Mouse (Mus musculus): ENCODE data around the gene Gp1ba. TPM values are rescaled to one million over a fixed set of nuclear protein-coding genes. Genes with fewer than 3 reads are reported as not detected.

The Gp1ba gene
- polyA plus RNA-seq, 1 experiment from 2014 or later, result 0.22 TPM

DNA sequence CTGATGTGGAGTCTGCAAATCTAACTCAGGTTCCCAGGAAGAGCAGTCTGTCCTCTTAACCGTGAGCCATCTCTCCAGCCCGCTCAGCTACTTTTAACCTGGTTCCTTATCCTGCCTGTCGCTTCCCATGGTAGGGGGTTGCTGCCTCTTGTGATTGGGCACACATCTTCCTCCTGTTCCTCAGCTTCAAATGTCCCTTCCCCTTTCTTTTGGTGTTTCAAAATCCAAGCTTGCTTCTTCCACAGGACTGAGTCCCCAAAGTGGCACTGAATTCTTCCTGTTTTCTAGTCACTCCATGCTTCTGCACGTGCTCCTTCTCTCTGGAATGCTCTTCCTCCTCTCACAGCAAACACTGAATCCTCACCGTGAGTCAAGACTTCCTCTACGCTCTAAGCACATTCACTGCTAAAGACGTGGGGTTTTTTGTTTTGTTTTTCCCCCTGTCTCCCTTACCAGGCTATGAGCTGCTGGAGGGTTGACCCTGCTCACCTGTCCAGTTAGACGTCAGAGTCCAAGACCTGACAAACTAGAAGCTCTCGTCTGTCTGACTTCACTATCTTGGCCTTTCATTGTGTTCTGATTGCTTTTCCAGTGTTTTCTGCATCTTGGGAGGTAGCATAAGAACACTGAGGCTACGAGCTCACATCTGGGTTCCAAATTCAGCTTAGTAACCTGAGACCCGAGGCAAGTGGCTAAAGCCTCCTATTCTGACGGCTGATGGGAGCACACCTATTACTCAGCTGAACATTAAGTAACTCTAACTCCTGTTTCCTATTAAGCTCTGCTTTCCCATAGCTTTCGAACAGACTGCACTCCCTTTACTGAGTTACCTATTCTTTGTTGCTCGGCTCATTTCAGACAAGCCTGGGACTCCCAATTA lies 28.6 kb downstream of the Gp1ba start:
- Histone ChIP-seq H3K27me3 (no peaks in the 10 kb centered on the region), H3K27ac (peak overlapping the region; percentile 91), H3K4me1 (peaks cover 28% of the 10 kb centered on the region), H3K4me3 (peak overlapping the region; percentile 70), H3K9me3 (no peaks in the 10 kb centered on the region), H3K4me2 (replicated peaks) (peak overlapping the region; percentile 86), H3K9ac (peak overlapping the region; percentile 69), H3K36me3 (peaks cover 64% of the 10 kb centered on the region)
- WGBS, result 43% methylated on average over 14 of the region's 14 CpGs
- ATAC-seq (ENCODE audit: low FRiP score, low read depth), result no peak

DNA sequence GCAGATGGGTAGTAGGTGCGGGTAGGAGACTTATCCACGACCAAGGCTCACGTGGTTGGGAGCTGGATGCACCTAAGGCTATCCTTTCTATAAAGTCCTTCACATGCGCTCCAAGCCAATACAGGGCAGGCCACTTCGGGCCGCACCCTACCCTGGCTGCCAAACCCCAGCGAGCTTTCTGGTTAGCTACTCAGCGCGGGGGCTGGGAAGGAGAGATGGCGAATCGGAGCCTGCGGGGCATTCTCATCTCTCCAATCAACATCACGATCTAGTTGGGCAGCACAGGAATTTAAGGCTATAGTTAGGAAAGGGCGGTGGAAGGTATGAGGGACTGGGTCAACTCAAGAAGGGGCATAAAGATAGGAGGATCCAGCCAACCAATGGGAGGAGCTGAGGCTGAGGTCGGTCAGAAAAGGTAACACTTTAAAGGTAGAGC lies 29.4 kb downstream of the Gp1ba start:
- peak; percentile 52; the same call in 1 of the 2 replicates for ATAC-seq (ENCODE audit: low FRiP score, low read depth)
- H3K4me3 ChIP-seq, result peak overlapping the region; percentile 70
- peaks cover 28% of the 10 kb centered on the region for H3K4me1 ChIP-seq
- no peaks in the 10 kb centered on the region for H3K27me3 ChIP-seq
- no peaks in the 10 kb centered on the region for H3K9me3 ChIP-seq
- peak overlapping the region; percentile 91 for H3K27ac ChIP-seq
- WGBS, result under 1% methylated on average over 15 of the region's 15 CpGs
- peak overlapping the region; percentile 86 for H3K4me2 ChIP-seq (replicated peaks)
- peak overlapping the region; percentile 69 for H3K9ac ChIP-seq
- peaks cover 60% of the 10 kb centered on the region for H3K36me3 ChIP-seq

DNA sequence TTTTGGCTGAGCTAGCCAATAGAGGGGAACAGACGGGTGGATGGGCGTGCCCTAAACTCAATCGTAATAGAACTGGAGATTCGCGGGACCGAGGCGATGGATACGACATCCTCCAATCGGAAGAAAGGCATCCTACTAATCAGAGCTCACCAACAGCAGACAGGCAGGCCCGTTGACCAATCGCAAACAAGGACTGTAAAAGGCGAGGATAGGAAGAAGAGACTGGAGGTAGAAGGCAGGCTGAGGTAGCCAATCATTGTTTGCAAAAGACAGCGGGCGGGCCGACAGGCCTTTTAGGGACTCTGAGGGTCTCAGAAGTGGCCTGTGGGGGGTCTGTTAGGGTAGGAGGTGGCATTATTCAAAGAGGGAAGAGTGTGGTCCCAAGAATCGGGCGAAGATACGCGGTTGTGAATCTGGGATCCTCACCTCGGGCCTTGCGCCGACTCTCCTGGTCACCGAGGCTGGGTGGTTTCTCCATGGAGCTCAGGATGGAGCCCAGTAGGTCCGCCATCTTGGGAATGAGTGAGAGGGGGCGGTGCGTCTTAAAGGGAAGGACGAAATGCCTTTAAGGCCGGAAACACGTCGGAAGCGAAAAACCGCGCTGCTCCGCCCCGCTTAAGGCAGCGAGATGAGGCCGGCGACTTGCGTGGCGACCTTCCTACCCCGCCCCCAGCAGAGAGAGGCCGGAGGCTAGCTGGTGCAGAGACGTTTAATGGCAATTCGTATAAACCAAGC lies 30.0 kb downstream of the Gp1ba start, which contains the start of gene Spag7:
Gene Spag7 (minus strand): TSS at position 646 of the 735 bp plus-strand sequence.
- H3K27ac ChIP-seq, result peak within 1 kb of the TSS; percentile 98
- H3K27me3 ChIP-seq, result no peaks in the 10 kb centered on the region
- H3K36me3 ChIP-seq, result peaks cover 59% of the 10 kb centered on the region
- peak; percentile 96 for ATAC-seq (ENCODE audit: low FRiP score, low read depth)
- peak within 1 kb of the TSS; percentile 86 for H3K4me2 ChIP-seq (replicated peaks)
- H3K9ac ChIP-seq, result peak within 1 kb of the TSS; percentile 84
- H3K4me1 ChIP-seq, result peaks cover 28% of the 10 kb centered on the region
- peak within 1 kb of the TSS; percentile 70 for H3K4me3 ChIP-seq
- no peaks in the 10 kb centered on the region for H3K9me3 ChIP-seq
- under 1% methylated on average over 44 of the region's 44 CpGs for WGBS

DNA sequence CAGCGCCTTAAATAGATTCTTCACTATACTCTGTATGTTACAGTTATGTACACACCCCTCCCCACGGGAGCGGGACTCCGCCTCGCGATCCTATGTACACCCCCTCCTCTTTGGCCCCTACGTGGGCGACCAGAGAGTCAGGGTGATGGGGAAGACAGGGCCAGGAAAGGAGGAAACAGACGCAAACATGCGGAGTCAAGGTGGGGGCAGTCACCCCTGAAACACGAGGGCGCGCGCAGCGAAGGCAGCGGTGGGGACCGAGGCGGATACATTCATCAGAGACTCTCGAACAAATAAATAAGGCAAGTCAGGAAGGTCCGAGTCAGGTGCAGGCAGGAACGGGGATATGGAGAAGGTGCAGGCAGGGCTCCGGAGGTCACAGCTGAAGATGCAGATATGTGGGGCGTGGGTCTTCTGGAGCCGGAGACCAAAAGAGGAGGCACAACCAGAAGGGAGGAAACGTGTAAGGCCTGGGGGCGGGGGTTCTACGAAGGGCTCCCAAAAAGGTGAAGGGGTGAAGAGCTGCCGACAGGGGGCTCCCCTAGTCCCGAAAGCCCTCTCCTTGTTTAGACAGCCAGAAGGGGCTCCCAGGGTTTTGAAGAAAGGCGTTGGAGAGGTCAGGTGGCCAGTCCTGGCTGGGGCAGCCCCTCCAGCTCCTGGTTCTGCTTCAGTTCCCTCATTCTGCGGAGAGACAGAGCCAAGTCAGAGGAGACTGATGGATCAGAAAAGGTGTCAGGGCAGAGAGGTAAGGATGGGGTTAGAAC lies 30.8 kb downstream of the Gp1ba start:
- Histone ChIP-seq H3K4me2 (replicated peaks) (peak overlapping the region; percentile 86), H3K36me3 (peaks cover 59% of the 10 kb centered on the region), H3K4me3 (peak overlapping the region; percentile 70), H3K9me3 (no peaks in the 10 kb centered on the region), H3K27ac (peak overlapping the region; percentile 98), H3K27me3 (no peaks in the 10 kb centered on the region), H3K9ac (peak overlapping the region; percentile 84), H3K4me1 (peaks cover 28% of the 10 kb centered on the region)
- 1% methylated on average over 31 of the region's 31 CpGs for WGBS
- peak; percentile 32 for ATAC-seq (ENCODE audit: low FRiP score, low read depth)

DNA sequence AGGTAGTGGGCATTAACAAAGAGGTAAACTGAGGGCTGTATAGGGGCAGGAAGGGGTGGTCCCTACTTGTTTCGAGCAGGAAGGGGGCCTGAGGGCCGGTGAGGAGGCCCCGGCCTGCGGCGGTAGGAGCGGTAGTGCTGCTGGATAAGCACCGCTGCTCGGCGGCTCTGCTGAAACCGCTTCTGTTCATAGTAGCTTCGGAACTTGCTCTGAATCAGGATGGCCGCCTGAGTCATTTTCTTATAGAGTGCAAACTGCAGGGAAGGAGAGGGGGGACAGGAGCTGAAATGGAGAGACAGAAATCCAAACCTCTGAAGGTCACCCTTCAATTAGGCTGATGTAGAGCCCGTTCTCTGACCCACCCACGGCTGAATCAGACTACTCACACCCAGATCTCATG lies 31.6 kb downstream of the Gp1ba start:
- Histone ChIP-seq H3K4me3 (peak overlapping the region; percentile 70), H3K9ac (peak overlapping the region; percentile 84), H3K27ac (peak overlapping the region; percentile 98), H3K4me1 (peaks cover 28% of the 10 kb centered on the region), H3K4me2 (replicated peaks) (peak overlapping the region; percentile 86), H3K36me3 (peaks cover 58% of the 10 kb centered on the region), H3K9me3 (no peaks in the 10 kb centered on the region), H3K27me3 (no peaks in the 10 kb centered on the region)
- ATAC-seq (ENCODE audit: low FRiP score, low read depth), result no peak
- WGBS, result 53% methylated on average over 14 of the region's 14 CpGs

DNA sequence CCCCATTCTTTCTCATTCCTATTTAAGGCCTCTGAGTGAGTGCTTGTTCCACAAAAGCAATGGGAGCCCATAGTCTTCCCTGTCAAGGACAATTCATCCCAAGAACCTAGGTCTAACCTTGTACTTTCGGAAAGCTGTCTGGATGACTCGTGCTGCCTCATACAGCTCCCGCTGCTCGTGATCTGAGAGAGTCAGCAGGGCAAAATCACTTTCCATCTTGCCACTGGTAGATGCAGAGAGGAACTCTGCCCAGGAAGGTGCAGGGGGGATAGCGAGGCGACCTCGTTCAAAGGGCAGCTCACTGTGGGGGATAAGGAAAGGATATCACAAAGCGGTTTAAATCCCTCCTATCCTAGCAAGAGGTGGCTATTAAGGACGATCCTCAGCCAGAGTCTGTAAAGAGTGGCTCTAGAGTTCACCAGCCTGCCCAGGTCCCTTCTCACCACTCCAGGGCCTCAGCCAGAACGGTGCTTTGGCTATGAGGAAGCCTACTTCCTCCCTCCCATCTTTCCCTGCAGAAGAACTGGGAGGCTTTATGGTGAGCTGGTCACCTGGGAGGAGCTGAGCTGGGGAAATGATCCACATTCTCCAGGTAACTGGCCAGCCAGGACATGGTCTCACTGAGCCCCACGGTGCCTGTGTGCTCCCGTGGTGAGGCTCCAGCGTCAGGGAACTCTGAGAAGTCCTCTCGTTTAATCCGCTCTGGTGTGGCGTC lies 32.6 kb downstream of the Gp1ba start:
- H3K36me3 ChIP-seq, result peaks cover 61% of the 10 kb centered on the region
- H3K27me3 ChIP-seq, result no peaks in the 10 kb centered on the region
- H3K27ac ChIP-seq, result no peak overlapping the region
- no peak overlapping the region; the same call in 1 of the 2 replicates for H3K4me2 ChIP-seq (replicated peaks)
- H3K4me3 ChIP-seq, result 0 out of 2 replicates have a peak overlapping the region, but pooled peaks have one; percentile 70
- peaks cover 28% of the 10 kb centered on the region for H3K4me1 ChIP-seq
- no peak for ATAC-seq (ENCODE audit: low FRiP score, low read depth)
- H3K9me3 ChIP-seq, result no peaks in the 10 kb centered on the region
- 86% methylated on average over 16 of the region's 16 CpGs for WGBS
- H3K9ac ChIP-seq, result peak overlapping the region; percentile 84

DNA sequence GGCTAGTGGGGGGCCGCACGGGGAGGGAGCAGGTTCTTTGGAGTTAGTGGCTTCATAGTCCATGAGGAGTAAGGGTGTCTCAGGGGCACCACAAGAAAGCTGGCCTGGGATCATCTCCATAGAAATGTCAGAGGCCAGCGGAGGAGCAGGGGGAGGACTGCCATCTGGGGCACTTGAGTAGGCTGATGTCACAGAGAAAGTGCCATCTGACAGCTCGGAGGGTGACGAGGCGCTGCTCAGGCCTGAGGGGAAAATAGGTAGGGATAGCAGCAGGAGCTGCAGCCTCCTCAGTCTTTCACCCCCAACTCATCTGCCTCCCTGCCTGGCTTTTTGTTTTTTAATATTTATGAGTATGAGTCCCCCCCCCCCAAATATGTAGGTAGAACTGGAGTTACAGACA lies 35.1 kb downstream of the Gp1ba start:
- H3K4me2 ChIP-seq (replicated peaks), result no peak overlapping the region
- peaks cover 14% of the 10 kb centered on the region for H3K4me1 ChIP-seq
- H3K9ac ChIP-seq, result no peak overlapping the region
- ATAC-seq (ENCODE audit: low FRiP score, low read depth), result no peak
- no peak overlapping the region for H3K27ac ChIP-seq
- 78% methylated on average over 6 of the region's 6 CpGs for WGBS
- no peaks in the 10 kb centered on the region for H3K27me3 ChIP-seq
- no peaks in the 10 kb centered on the region for H3K9me3 ChIP-seq
- no peak overlapping the region for H3K4me3 ChIP-seq
- peaks cover 68% of the 10 kb centered on the region for H3K36me3 ChIP-seq

DNA sequence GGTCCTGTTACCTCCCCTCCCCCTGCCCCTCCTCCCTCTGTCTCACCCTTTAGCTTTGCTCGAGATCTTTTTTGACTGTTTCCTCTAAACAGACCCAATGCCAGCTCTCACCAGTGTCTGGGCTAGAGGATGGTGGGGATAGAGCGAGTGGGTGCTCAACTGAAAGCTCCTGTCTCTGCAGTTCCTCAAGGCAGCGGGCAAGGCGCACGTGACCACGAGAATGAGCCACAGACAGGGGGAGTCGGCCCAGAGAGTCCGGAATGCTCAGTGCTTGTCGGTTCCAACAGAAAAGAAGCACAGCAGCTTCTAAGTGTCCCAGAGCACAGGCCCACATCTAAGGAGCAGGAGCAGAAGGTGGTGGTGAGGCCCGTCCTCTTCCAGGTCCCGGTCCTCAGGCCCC lies 35.6 kb downstream of the Gp1ba start:
- Histone ChIP-seq H3K4me2 (replicated peaks) (no peak overlapping the region), H3K9me3 (no peaks in the 10 kb centered on the region), H3K4me3 (no peak overlapping the region), H3K36me3 (peaks cover 73% of the 10 kb centered on the region), H3K9ac (no peak overlapping the region), H3K27ac (no peak overlapping the region), H3K4me1 (peaks cover 14% of the 10 kb centered on the region), H3K27me3 (no peaks in the 10 kb centered on the region)
- WGBS, result 78% methylated on average over 11 of the region's 11 CpGs
- no peak for ATAC-seq (ENCODE audit: low FRiP score, low read depth)

DNA sequence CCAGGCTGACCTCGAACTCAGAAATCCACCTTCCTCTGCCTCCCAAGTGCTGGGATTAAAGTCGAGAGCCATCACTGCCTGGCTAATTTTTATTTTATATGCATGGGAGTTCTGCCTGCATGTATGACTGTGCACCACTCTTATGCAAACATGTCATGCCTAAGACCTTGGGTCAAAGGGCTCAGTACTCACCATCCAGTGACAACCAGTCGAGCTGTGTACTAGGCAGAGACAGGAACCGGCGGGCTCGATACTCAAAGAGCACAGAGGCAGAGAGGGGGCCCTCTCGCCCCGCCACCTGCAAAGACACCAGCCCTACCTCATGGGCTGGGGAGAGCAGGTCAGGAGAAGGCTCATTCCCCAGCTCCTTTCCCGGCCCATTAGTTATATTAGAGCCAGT lies 39.2 kb downstream of the Gp1ba start:
- H3K9ac ChIP-seq, result no peak overlapping the region
- H3K4me2 ChIP-seq (replicated peaks), result no peak overlapping the region
- H3K9me3 ChIP-seq, result no peaks in the 10 kb centered on the region
- H3K27me3 ChIP-seq, result no peaks in the 10 kb centered on the region
- peaks cover 5% of the 10 kb centered on the region; the same call in 1 of the 2 replicates for H3K4me1 ChIP-seq
- 82% methylated on average over 9 of the region's 9 CpGs for WGBS
- ATAC-seq (ENCODE audit: low FRiP score, low read depth), result no peak
- peaks cover 80% of the 10 kb centered on the region for H3K36me3 ChIP-seq
- H3K27ac ChIP-seq, result no peak overlapping the region
- H3K4me3 ChIP-seq, result no peak overlapping the region

DNA sequence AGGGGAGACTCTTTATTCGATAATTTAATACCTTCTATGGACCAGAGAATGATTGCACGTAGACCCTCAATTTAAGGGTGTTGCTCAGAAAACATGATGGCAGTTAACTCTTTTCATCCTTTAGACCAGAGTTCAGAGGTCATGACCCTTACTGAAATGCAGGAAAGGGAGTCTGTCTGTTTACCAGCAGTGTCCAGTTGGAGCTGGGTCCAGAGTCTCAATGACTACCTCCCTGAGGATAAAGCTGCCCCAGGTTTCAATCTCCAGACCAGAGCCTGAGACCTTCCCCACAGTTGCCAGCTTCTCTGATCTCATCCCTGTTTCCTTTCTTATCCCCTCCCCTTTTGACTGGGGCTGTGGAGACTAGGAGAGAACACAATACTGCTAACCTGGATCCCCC lies 39.7 kb downstream of the Gp1ba start:
- H3K4me2 ChIP-seq (replicated peaks), result no peak overlapping the region
- H3K27me3 ChIP-seq, result no peaks in the 10 kb centered on the region
- H3K36me3 ChIP-seq, result peaks cover 84% of the 10 kb centered on the region
- no peak overlapping the region for H3K27ac ChIP-seq
- ATAC-seq (ENCODE audit: low FRiP score, low read depth), result no peak
- no peaks in the 10 kb centered on the region for H3K9me3 ChIP-seq
- H3K4me1 ChIP-seq, result peaks cover 5% of the 10 kb centered on the region; the same call in 1 of the 2 replicates
- WGBS, result 67% methylated on average over 2 of the region's 2 CpGs
- no peak overlapping the region for H3K4me3 ChIP-seq
- no peak overlapping the region for H3K9ac ChIP-seq

DNA sequence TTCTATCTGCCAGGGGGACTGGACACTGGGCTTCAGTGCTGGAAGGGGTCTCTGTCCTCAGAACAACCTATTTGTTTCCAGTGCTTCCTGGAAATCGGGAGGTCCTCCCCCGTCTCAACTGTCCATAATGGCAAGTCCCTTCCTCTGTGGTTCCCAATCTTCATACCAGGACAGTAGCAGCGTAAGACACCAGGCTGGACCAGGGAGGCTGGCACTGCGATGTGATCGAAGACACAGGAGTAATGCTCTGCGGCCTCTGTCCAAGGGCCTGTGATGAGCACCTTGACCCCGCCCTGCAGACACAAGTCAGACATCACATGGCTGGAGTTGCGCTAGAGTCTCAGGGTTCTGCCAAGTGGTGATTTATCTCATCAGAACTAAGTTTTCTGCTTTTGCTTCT lies 40.4 kb downstream of the Gp1ba start:
- Histone ChIP-seq H3K27ac (no peak overlapping the region), H3K36me3 (peaks cover 84% of the 10 kb centered on the region), H3K4me1 (peaks cover 5% of the 10 kb centered on the region; the same call in 1 of the 2 replicates), H3K9ac (no peak overlapping the region), H3K4me3 (no peak overlapping the region), H3K9me3 (no peaks in the 10 kb centered on the region), H3K4me2 (replicated peaks) (no peak overlapping the region), H3K27me3 (no peaks in the 10 kb centered on the region)
- WGBS, result 94% methylated on average over 8 of the region's 8 CpGs
- no peak for ATAC-seq (ENCODE audit: low FRiP score, low read depth)

Measured in limb, embryonic 13.5 days (tissue).